Mouse (Mus musculus): ENCODE measurements around the gene 4930596D02Rik. TPM values are rescaled to one million over a fixed set of nuclear protein-coding genes. Genes with fewer than 3 reads are reported as not detected.

Gene 4930596D02Rik
- under 1 TPM; 0.13 to 0.56 TPM for polyA plus RNA-seq (2017; shearing (Covaris generic))

DNA sequence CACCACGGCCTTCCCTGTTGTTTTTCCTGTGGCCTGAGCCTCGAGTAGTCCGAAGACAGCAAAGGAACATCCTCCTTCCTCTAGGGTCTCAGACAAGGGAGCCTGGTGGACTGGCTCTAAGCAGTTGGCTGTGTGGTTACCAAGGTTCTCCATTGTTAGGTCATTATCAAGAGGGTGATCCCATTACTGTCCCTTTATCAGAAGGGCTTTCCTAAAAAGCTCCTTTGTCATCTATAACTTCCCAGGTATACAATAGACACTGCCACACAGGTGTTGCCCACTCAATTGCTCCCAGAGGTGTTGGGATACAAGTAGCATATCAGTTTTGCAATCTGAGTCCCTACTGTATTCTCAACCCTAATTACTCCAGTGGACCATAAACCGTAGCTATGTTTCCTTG is at the start of gene 4930596D02Rik:
Gene 4930596D02Rik, minus strand, starts transcription at position 101 of the 400 bp plus-strand sequence.

